Mouse (Mus musculus) lung, postnatal 4 days (tissue): ENCODE data around the gene Neu2.

Experiments
- DNase-seq, 2 experiments: peaks; one replicate each; pipeline ENCODE4 v3.0.0; 2021

The Neu2 gene

DNA sequence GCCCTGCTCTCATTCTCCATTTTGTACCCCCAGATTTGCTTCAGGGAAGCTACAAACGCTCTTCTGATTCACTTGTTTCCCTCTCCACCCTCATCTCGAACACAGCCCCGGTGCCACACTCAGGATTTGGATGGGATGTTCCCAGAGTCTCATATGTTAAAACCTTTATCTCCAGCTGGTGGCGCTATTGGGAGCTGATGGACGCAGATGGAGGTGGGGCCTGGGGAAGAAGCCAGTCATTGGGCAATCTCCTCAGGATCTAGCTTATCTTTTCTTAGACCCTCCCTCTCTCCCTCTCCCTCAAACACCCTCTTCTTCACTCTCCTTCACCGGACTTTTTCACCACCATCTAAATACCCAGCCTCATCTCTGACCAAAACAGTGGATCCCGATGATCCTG, 31.9 kb downstream of the Neu2 start:
- peak in 1 of 2 experiments; percentile 53 for DNase-seq

DNA sequence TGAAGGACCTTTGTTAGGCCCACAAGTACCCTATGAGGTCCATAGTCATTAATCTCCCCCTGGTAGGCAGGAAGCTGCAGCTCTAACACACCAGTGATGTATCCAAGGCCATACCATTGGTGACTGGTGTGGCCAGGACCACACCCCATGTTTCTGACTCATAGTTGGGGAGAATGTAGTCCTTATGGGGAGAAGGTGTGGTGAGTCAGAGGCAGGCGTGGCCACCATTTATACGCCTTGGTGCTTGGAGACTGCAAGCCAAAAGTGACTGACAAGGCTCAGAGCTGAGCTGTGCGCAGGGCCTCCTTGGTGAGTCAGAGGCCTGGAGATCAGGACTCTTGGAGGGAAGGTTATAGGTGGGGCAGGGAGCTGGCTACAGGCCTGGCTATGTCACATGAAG, 41.3 kb downstream of the Neu2 start:
- no peak for DNase-seq

DNA sequence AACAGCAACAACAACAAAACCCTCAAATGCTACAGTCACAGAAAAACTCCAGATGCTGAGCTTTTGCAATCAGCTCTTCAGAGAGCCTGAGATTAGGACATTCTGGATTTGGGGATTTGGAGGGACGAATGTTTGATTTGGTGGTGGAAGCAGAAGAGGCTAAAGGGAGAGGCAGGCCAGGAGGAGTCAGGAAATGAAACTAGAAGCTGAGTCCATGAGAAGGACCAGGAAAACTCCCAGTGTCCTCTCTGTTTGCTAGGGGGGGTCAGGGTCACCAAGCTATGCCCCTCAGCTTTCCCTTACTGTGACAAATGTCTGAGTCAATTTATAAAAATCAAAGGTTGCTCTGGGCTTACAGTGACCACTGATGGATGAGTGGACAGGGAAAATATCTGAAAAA, 43.9 kb downstream of the Neu2 start:
- DNase-seq = no peak

DNA sequence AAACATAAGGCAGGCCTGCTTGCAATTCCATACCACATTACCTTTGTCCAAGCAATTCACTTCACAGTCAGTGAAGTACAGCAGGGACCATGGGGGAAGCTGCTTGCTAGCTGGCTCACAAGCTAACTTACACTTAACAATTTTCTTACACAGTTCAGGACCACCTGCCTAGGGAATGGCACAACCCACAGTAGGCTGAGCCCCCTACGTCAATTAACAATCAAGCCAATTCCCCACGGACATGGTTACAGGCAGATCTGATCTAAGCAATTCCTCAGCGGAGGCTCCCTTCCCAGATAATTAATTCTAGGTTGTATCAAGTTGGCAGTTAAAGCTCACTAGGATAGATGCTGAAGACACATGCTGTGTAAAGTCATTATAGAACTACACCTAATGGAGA, 53.3 kb downstream of the Neu2 start:
- no peak for DNase-seq

DNA sequence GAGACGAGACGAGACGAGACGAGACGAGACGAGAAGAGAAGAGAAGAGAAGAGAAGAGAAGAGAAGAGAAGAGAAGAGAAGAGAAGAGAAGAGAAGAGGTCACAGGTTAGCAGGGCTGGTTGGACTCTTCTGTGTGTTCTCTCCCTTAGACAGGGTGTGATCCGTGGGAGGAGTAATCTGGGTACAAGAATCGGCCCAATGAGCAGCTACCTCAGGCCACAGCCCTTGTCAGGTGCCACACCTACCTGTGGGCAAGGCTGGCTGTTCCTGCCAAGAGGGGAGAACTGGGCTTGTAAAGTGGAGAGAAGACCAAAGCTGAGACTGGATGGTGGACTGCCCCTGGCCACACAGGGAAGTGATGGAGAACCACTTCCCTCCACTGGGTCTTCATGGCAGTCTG, 56.1 kb downstream of the Neu2 start:
- no peak for DNase-seq

DNA sequence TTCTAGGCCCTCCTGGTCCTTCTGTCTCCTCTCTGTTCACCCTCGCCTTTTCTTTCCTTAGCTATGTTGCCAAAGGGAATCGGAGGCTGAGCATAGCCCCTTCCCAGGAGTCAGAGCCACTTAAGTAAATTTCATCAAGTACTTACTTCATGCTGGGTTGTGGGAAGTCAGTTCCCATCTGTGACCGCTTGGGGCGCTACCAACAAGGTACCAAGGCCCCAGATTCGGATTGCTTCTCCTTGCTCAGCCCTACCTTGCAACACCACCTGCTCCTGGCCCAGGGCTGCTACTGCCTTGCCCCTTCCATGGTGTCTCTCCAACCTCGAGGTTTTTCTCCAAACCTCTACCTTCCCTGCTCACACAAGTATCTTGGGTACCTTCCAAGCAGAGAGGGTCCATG, 58.7 kb downstream of the Neu2 start:
- peak; percentile 24 to 26 for DNase-seq

DNA sequence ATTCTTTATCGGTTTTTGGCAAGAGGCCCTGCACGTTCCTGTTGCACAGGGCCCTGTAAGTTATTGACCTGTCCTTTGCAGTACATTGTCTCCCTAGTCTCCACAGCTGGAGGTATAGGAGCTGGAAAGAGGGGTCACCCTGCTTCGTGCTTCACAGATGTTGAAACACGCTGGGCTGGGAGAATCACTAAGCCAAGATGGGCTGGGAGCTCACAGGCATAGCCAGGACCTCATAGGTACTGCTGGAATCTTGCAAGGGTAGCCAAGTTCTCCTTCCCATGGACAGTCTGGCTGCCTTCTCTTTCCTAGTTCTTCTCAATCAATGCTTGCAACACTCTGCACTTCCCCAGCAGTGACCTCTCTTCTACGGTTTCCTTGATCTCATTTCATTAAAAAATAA, 63.6 kb downstream of the Neu2 start:
- DNase-seq = no peak

DNA sequence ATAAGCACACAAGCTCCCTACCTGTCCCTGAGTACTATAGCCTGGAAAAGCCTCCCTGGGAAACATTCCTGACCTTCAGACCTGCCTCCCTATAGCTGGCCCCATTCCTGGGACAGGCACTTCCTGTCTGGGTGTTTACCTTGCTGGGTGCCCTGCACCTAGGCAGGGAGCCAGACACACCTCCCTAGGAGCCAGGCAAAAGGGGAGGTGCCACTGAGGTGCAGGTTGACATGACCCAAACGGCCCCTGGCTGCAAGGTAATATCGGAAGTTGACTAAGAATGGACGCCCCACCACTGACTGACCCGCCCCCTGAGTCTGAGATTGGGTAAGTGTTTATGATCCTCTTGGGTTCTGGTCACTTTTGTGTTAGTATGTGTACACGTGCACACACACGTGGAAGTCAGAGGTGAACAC, 64.1 kb downstream of the Neu2 start, which contains the start of gene Ngef:
Ngef (minus strand) TSS at position 71 of the 416 bp plus-strand sequence.
- peak; percentile 68 to 89 for DNase-seq

DNA sequence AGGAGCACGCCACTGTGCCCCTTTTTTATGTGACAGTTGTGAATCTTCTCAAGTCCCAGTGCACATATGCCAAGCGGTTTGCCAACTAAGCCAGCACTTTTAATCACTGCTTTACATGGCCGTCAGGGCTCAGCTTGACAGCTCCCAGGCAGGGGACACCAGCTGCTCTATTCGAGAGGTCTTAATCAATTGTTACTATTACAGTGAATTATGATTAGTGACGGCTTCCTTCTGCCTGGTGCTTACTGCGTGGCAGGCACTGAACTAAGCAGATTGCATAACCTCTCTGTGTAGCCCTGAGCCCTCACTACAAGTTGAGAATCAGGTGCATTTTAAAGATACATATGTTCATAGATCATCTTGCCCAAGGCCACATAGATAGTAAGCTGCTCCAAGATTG, 64.7 kb downstream of the Neu2 start:
- DNase-seq = no peak

DNA sequence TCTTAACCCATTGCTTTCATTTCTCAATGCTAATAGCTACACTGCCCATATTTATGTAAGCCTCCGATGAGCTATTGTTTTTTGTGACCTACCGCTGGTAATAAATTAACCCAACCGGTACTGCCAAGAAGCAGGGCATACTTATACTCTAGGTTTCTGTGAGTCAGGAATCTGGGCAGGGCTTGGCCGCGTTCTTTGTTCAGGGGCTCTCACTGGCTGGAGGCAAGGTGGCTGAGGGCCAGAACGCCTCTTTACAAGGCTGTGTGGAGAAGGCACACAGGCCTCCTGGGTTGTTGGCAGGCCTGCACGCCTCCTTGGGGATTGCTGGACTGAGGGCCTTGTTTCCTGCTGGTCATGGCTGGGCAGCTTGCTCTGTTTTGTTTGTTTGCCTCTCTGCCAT, 65.1 kb downstream of the Neu2 start:
- DNase-seq = peak; percentile 77 to 91

DNA sequence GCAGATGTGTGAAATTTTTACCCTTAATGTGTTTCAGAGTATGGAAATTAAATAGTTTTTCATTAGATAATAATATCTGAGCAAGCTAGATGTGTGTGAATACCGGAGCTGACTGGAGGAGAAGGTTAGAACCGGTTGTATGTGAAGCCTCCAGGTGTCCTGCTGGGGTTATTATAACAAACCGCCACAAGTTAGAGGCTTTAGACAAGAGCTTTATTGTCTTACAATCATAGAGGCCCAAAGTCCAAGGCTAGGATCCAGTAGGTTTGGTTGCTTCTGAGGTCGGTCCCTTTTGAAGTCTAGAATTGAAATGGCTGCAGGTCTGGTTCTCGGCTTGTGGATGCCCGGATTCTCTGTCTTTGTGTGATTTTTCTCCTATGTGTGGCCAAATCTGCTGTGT, 69.3 kb downstream of the Neu2 start:
- no peak for DNase-seq

DNA sequence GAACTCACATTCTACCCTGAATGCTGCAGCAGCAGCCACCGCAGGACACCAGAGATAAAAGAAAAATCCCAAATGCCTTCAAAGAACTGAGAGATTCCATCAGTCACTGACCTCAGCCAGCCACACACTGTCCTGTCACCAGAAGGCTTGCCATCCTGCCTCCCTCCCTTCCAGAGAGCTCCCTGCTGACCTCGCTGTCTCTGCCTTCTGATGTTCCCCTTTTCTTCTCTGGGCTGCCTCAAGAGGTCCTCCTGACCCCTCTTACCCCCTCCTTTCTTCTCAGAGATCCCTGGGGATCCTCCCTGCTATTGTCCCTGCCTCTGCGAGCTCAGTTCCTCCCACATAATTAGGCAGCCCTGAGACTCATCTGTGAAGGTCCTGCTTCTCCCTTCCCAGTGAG, 71.1 kb downstream of the Neu2 start:
- no peak for DNase-seq

DNA sequence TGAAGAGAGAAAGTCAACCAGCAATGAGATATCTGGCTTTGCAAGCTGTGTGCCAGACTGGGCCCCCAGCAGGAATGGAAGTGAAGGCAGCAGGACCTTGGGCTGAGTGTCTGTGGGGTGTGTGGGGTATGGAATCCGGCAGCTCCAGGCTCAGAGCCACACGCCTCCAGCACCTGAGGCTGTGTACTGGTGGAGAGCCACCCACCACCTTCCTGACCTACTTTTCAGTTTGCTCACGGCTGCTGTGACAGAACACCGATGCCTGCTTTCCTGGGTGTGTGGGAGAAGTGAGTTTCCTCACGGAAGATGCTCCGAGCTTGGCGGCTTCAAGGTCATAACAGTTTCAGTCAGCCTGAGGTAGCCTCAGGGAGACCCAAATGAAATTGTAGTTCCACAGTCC, 79.5 kb downstream of the Neu2 start:
- no peak for DNase-seq

DNA sequence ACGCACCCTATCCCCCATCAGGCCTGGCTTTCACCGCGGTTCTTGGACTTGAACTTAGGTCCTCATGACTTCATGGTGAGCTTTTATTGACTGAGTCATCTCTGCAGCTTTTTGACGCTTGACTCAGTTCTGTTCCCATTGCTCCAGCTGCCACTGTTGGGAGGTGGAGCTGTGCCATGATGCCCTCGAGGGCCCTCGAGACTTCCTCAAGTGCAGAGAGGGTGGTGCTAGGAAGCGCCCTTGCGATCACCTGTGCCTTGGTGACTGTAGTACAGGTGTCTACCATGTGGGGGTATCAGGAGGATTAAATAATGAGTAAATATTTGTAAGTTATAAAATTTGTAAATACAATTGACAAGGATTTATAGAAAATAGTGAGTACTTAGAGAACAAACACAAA, 80.3 kb downstream of the Neu2 start:
- peak; percentile 30 to 63 for DNase-seq

DNA sequence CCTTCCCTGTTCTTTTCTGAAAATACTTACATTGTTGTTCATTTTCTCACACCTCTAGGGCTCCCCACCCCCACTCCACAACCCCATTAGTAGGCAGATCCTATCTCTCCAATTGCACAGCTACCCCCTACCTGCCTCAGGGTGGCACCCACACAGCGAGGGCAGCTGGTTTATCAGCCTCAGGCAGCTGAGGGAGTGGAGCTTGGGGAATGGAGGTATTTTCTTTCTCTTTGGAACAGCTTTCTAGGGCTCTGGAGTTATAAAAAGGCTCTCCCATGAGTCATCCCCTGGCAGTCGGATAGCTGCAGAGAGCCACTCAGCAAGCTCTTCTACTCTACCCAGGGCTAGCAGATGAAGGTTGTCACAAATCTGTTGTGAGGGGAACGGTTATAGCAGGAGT, 84.6 kb downstream of the Neu2 start:
- DNase-seq = no peak

DNA sequence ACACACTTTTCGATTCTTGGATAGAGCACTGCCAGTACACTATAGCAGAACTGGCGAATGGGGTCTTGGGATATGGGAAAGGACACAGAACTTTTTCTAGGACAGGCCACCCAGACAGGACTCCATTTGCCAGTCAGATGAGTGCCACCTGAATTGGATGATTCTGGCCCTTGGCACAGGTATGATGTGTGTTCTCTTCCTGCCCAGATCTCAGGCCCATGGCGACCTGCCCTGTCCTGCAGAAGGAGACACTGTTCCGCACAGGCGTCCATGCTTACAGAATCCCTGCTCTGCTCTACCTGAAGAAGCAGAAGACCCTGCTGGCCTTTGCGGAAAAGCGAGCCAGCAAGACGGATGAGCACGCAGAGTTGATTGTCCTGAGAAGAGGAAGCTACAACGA, 85.0 kb downstream of the Neu2 start:
- DNase-seq = no peak

DNA sequence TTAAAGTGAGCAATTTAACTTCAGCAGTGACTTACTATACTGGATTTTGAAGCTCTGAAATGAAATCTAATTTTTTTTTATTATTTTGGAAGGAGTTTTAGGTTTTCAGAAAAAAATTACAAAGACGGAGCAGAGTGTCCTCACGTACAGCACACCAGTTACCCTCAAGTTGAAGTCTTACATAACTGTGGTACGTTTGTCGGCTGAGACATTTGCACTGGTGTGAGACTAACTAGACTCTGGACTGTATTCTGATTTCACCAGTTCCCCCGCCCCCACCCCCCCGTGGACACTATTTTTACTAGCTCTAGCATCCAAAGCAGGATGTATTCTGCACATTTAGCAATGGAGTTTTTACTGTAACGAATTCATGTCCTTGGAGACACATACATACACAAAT, 90.8 kb downstream of the Neu2 start:
- DNase-seq = no peak

DNA sequence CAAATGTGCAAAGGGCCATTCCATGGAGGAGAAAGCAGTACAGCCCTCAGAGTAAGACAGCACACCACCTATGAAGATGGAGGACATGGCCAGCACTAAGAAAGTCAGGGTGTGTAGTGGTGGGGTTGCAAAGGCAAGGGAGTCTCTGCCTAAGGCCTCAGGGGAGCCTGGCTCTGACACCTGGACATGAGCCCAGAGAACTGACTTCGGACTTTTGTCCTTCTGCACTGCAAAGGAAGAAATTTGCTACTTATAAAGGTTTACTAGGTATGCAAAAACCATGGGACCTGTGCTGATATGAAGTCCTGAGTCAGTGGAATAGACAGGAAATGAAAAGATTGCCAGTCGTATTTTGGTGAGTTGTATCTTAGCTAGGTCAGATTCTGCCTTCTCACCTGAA, 92.1 kb downstream of the Neu2 start:
- DNase-seq = no peak

DNA sequence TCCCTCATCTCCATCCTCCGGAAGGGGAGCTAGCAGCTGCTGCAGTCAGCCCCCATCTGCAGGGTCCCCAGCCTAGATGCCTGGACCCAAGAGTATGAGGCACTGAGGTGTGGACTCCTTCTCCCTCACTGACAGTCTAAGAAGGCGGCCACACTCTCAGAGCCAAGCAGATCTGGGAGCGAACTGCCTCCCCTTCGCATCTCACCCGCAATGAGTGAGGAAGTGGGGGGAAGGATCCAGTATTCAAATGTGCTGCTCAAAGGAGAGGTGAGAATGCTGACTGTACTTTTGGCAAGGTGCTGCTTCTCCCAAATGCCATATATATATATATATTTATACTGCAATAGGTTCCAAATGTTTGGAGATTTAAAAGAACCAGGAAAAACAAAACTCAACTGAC, 93.7 kb downstream of the Neu2 start:
- DNase-seq = no peak

DNA sequence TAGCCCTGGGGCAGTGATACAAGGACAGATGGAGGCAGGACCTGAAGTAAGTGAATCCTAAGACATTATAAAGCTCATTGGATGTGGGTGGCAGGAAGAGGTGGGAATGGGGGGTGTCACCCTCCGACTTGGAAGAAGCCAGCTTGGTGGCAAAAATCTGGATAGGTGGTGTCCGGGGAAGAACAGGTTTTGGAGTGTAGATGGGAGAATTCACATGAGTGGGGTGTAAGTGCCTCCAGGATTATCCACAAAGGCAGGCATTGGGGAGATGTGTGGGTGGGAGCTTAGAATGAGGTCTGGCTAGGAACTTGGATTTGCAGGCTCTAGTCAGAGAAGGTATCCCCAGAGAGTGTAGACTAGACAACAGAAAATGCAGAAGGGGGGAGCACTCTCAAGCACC, 95.6 kb downstream of the Neu2 start:
- no peak for DNase-seq

DNA sequence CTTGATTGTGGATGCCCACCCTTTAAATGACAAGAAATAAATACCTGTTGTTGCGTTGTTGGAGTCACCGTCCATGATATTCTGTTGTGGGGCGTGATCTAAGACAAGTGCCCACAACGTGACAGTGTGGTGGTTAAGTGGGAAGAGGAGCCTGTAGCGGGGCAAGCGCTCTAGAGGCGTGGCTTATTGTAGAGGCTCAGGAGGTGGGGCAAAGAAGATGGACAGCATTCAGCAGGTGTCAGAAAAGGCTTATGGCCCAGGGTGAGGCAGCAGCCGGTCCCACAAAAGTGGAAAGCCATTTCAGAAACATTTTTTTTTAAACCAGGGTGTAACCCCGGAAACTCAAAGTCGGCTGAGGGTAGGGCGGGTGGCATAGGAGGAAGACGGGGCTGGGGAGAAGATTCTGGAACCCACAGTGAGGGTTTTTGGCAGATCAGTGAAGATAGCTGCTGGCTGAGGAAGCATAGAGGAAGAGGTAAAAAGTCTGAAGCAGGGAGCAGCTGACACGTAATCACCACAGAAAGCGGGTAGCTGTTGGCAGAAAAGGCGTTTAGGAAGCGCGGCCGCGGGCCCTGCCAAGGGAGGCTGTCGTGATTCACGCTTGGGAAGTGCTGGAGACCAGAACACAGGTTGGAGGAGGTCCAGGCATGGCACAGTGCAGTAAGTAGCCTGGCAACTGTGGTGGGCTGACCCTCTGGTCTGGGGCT, 97.8 kb downstream of the Neu2 start:
- peak; percentile 29 to 44 for DNase-seq

DNA sequence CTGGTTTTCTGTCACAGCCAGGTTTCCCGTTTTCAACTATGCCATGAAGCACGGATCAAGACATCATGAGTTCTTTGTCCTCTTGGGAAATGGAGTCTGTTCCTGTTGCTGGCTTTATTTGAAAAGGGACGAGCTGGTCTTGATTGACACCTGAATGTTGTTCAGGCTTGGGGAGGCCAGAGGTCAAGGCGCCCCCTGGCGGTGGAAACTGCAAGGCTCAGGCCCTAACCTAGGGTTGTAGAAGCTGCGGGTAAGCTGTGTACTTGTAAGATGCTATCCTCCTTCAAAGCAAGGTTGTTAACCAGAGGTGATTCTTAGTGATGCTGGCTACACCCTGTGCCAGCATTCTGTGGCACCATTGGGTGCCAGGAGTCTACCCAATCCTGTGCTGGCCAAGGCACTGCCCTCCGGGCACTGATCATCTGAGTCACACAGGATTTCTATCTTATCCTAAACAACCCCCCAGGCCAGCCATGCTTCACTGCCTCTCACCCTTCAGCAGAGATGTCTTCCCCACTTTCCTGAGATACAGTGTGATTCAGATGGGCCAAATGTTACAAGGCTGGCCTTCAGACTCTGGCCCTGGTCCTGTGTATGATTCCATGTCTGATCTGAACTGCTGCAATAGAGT, 98.8 kb downstream of the Neu2 start:
- peak; percentile 53 to 81 for DNase-seq

DNA sequence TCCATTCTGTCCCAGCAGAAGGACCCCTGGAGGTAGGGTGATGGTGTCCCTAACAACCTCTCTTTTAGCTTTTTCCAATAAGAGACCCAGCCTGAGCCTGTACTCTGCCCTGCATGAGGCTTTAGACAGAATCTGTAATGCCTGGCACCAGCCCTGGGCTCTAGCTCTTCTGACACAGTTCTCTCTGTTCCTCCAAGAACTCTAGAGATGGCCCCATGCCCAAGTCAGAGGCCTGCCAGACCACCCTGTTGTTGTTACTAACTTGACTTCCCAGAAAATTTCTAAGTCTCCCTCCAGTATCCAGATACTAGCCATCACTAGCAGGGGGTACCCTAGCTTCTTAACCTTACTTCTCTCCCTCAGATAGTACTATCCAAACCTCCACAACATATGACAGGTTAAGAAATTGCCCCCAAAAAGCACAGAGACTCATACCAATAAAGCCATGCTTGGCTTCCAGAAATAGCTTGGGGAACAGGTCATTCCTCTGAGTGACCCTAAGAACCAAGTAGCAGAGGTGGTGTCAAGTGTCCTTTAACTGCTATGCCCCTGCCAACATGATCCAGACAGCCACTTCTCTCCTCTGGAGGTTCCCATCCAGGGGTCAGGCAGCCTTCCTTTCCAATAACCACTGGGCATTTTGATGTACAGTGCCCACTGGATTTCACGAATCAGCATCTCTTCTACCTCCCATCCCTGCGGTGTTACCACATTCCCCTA, 105.0 kb downstream of the Neu2 start:
- no peak for DNase-seq

DNA sequence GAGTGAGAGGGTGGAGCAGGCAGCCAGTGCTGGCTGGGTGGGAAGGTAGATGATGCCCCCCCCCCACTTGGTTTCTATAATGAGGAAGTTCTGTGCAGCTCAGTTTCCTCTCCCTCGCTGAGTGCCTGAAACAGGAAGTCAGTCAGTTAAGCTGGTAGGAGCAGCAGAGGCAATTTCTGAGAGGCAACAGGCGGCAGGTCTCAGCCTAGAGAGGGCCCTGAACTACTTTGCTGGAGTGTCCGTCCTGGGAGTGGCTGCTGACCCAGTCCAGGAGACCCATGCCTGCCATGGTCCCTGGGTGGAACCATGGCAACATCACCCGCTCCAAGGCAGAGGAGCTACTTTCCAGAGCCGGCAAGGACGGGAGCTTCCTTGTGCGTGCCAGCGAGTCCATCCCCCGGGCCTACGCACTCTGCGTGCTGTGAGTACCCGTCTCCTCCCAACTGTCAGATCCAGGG, 110.6 kb downstream of the Neu2 start, which contains the start of gene Inpp5d:
Inpp5d (plus strand) TSS at position 102 of the 458 bp plus-strand sequence.
- DNase-seq = peak; percentile 64 to 70
